Mouse (Mus musculus): ENCODE measurements around the gene Slc38a1.

Gene Slc38a1

GRCm38 (mm10) chr15:96617555-96617954, 25.2 kb downstream of the Slc38a1 start:
- no peak for DNase-seq (ENCODE audit: low read depth, low spot score)

GRCm38 (mm10) chr15:96608671-96609070, 34.0 kb downstream of the Slc38a1 start:
- DNase-seq (ENCODE audit: low read depth, low spot score): no peak

GRCm38 (mm10) chr15:96607422-96607821, 35.3 kb downstream of the Slc38a1 start:
- DNase-seq (ENCODE audit: low read depth, low spot score): no peak

GRCm38 (mm10) chr15:96604282-96604681, 38.4 kb downstream of the Slc38a1 start:
- no peak for DNase-seq (ENCODE audit: low read depth, low spot score)

- no peak for DNase-seq (ENCODE audit: low read depth, low spot score)
Observed at GRCm38 (mm10) chr15:96602043-96602442, 40.7 kb downstream of the Slc38a1 start.

GRCm38 (mm10) chr15:96599852-96600781, 42.6 kb downstream of the Slc38a1 start:
- no peak for DNase-seq (ENCODE audit: low read depth, low spot score)

- DNase-seq (ENCODE audit: low read depth, low spot score): no peak
Observed at GRCm38 (mm10) chr15:96598888-96599578, 43.7 kb downstream of the Slc38a1 start.

- no peak for DNase-seq (ENCODE audit: low read depth, low spot score)
Observed at GRCm38 (mm10) chr15:96597116-96597515, 45.6 kb downstream of the Slc38a1 start.

- no peak for DNase-seq (ENCODE audit: low read depth, low spot score)
Observed at GRCm38 (mm10) chr15:96594316-96594715, 48.4 kb downstream of the Slc38a1 start.

GRCm38 (mm10) chr15:96593866-96594265, 48.8 kb downstream of the Slc38a1 start:
- no peak for DNase-seq (ENCODE audit: low read depth, low spot score)

- no peak for DNase-seq (ENCODE audit: low read depth, low spot score)
Observed at GRCm38 (mm10) chr15:96593457-96593856, 49.3 kb downstream of the Slc38a1 start.

GRCm38 (mm10) chr15:96592976-96593375, 49.7 kb downstream of the Slc38a1 start:
- no peak for DNase-seq (ENCODE audit: low read depth, low spot score)

GRCm38 (mm10) chr15:96591876-96592417, 50.8 kb downstream of the Slc38a1 start:
- DNase-seq (ENCODE audit: low read depth, low spot score): peak; percentile 38

- DNase-seq (ENCODE audit: low read depth, low spot score): no peak
Observed at GRCm38 (mm10) chr15:96588996-96589657, 53.6 kb downstream of the Slc38a1 start.

GRCm38 (mm10) chr15:96587998-96588397, 54.7 kb downstream of the Slc38a1 start:
- DNase-seq (ENCODE audit: low read depth, low spot score): no peak

GRCm38 (mm10) chr15:96583371-96584008, 59.2 kb downstream of the Slc38a1 start:
- no peak for DNase-seq (ENCODE audit: low read depth, low spot score)

- no peak for DNase-seq (ENCODE audit: low read depth, low spot score)
Observed at GRCm38 (mm10) chr15:96576998-96577397, 65.7 kb downstream of the Slc38a1 start.

- no peak for DNase-seq (ENCODE audit: low read depth, low spot score)
Observed at GRCm38 (mm10) chr15:96568983-96569363, 73.7 kb downstream of the Slc38a1 start.

- DNase-seq (ENCODE audit: low read depth, low spot score): peak; percentile 50
Observed at GRCm38 (mm10) chr15:96568271-96568982, 74.3 kb downstream of the Slc38a1 start.

- DNase-seq (ENCODE audit: low read depth, low spot score): no peak
Observed at GRCm38 (mm10) chr15:96566850-96567271, 75.9 kb downstream of the Slc38a1 start.

- no peak for DNase-seq (ENCODE audit: low read depth, low spot score)
Observed at GRCm38 (mm10) chr15:96563852-96564251, 78.9 kb downstream of the Slc38a1 start.
